Mouse (Mus musculus) thymus, postnatal 0 days (tissue): Measurements from ENCODE around the gene Nr4a2. TPM values are rescaled to one million over a fixed set of nuclear protein-coding genes. Genes with fewer than 3 reads are reported as not detected.

Experiments used
- DNase-seq: peaks from one replicate; pipeline ENCODE4 v3.0.0-alpha.2; 2015; ENCODE audit warnings: low spot score
- polyA plus RNA-seq: library from polyadenylated mRNA; unstranded; fragments of >200 nt; fragmentation: Nextera tagmentation; extraction: Ambion mirVana; gene quantifications from 2 replicates; pipeline ENCODE4 v1.2.1, GENCODE M21; 2015

Gene Nr4a2
- 0.71 and 0.85 TPM in 2 replicates for polyA plus RNA-seq

DNA sequence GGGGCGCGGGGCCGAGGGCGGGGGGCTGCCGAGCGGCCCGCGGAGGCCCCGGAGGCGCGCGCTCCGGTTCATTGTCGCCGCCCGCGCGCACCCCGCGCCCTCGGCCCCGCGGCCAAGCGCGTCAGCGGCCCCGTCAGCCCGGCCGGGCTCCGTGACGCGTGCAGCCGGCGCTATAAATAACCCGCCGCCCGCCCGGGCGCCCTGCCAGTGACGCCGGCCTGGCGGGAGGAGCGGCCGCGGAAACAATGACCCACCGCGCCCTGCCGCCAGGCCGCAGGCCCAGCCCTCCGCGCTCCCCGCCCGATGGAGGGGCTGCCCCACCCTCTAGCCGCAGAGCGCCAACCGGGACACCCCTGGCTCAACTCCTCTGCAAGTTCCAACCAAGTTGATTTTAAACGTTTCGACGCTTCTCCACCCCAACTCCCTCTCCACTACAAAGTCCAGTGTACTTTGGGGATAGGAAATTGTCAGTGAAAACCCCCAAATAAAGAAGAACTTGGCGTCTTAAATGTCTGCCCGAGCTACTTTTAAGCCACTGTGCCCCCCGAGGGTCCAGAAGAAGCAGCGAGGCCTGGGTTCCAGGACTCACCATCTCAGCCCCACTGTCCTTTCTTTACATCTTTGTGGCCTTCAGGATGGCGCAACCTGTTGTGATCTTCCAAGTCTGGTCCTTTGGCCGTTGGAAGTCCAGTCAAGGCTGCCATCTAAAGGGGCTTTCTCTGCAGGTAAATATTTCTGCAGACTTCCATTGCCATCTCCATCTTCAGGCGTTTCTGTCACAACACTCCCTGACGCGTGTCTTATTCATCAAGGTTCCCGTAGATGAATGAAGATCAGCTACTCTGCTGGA lies at the start of gene Nr4a2:
Gene Nr4a2, minus strand, starts transcription at position 13 of the 850 bp plus-strand sequence.
- peak; percentile 16 for DNase-seq

DNA sequence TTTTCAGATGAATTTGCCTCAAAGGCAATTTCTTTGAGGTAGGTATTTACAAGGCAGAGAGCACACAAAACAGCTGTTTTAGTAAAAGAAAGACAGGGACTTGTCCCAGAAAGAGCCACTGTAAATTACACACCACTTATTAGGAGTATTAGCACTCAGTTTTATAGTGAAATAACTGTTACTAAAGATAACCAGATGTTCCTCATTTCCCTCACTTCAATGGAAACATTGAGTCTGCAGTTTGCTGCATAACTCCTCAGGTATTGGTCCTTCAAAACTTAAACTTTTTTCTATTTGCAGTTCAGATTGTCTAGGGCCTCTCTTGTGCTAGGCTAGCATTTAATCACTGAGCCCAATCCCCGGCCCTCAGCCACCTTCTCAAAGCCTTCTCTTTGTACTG lies 41.6 kb upstream of the Nr4a2 start:
- DNase-seq: no peak

DNA sequence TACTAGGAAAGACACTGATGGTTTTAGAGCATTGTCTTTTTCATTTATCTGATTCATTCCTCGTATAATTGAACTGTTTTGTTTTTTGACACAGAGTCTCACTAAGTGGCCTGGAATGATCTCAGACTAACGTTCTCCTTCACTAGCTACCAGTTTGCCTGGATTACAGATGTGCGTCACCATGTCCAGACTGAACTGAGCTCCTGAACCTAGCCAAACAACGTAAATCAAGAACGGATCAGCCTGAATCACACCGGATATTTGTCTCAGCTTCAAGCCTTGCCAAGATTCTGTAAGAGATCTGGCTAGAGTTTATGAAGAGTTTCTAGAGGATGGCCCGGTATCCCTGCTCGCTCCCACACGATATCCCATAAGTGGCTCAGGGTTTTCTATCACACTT lies 33.0 kb upstream of the Nr4a2 start:
- DNase-seq: no peak

DNA sequence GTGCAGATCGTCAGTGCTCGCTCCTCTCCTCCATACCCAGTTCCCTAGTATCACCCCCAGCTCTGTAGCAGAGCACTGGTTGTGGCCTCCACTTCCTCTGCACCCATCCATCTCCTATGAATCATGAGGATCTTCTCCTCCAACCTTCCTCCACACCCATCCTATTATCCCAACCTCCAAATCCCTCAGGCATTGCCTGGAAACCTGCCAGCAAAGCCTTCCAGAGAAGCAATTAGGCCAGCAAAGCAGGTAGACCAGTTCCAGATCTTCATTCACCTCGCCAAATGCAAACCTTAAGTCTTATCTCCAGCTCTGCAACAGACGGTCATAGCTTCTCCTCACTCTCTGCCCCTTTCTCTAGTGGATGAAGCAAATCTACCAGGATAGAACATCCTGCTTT lies 26.0 kb upstream of the Nr4a2 start:
- DNase-seq: no peak

DNA sequence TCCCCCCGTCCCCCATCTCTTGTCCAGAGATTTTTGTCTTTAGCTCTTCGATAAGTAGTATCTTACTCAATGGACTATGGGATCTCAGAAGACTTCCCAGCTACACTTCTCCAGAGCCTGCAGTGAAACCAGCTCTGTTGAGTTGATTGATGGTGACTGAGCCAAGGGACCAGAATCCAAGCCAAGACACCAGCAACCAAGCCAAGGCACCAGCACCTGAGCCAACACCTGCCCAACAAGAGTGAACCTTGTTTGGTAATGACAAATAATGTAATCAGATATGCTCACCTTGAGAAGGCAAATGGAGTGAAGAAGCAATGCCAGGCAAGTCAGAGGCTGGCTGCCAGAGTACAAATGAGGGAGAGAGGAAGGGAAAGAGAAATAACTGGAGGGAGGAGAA lies 24.4 kb upstream of the Nr4a2 start:
- DNase-seq: no peak

DNA sequence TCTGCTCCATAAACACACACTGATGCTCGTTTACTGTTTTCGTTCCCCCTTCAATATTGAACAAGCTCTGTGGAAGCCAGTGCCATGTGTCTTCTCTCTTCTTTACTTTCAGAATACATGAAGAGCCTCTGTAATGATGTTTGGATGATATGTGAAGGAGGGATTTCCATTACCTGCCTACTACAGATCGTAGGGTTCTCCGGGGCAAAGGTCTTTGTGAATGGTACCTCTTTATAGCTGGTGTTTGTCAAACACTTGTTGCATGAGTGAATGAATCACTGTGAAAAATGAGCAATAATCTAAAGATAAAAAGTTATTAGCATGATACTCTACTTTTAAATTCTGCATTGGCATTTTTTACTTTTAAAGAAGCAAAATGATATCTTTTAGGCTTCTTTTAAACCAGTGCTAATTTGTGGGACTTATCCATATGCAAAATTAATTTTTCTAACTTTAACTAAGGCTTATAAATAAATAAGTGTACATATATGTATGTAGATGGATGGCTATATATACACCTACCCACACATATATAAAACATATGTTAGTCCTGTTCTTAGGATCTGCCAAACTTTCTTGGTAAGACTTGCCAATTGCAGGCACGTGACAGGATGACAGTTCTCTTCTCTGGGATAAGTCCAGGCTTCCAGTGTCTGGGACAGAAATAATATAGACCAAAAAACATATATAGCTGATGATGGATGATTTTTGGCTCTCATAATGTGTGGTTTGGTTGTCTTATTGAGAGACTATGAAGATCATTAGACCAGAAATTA lies 22.0 kb upstream of the Nr4a2 start:
- no peak for DNase-seq

DNA sequence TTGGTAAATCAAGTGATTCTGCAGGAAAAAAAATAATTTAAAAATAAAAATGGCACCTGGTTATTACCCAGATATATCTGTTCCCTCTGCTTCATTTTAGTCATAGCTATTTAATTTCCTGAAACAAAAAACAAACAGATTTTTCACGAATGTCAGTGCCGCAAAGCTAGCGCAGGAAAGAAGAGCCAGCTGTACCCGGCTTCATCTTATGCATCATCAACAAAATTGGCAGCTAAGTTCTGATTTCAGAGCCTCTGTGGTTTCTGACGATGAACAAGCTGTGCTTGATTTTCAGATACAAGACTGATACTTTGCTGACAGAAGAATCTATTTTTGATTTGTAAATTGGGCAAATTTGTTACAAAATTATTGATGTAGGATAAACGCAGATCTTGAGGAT lies 14.8 kb upstream of the Nr4a2 start:
- no peak for DNase-seq

DNA sequence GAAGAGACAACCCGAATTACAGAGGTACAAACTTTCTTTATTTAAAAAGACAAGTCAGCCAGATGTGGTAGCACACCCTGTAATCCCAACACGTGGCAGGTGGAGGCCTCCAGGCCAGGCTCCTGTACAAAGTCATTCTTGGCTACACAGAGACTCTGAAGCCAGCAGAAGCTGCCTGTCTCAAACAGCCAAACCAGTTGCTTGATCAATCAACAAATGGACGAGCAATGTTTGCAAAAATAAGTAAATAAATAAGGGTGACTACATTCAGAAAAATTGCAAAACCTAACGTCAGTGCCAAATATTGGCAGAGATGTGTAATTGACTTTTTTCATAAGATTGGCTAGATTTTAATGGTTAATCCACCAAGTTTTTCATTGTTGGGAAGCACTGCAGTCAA lies 3.7 kb upstream of the Nr4a2 start:
- DNase-seq: no peak

DNA sequence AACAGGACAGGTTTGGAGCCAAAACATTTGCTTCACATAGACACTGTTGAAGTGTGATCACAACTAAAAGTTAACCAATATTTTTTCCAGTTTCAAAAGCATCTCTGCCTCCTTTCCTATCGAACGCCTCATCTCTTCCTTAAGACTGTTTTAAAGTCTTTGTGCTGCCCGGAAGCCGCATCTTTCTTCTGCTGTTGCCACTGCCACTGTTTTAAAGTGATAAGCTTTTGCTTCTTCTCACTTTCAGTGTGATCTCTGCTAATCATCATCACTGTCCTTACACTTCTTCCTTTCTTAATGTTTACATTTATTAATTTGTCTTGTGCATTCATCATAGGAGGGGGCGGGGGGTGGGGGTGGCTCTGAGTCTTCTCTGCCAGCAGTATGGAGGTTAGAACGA lies 2.1 kb upstream of the Nr4a2 start:
- no peak for DNase-seq

DNA sequence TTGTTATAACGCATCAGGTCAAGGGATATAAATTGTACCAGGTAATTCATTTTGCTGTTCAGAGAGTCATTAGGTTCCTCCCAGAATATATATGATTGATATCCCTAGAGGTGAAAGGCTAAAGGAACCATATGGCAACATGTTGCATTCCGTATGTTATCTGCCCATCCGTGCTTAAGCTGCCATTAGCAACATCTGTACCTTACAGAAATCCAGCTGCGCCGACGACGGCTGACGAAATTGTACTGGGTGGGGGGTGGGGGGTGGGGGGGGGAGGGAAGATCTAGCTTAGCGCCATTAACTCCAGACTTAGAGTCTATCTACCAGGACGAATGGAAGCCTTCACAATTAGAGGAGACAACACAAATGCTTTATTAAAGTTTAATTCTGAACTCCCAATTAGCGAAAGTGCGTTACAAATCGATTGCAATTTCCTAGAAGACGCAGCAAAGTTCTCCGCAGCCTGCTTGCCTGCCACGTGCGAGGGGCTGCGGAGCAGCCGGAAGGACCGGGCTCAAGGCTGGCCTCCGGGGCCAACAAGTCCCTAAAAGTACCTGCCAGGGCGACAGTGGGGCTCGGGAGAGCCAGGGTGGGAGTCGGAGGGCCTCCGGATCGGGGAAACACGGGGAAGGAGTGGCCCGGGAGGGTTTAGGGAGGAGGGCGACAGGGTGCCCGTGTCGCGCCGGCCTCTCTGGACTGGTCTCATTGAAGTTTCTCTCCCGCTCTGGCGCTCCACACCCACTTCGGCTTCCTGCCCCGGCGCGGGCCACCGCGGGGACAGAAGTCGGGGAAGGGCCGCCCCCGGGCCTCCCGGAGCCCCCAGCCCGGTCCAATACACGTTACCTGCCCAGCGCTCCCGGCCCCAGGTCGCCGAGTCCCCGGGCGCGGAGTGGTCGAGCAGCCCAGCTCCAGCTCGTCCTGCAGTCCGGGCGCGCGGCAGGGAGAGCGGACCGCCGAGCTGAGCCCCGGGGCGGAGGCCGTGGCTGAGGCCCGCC lies 520 bp downstream of the Nr4a2 start:
- peak; percentile 33 for DNase-seq

DNA sequence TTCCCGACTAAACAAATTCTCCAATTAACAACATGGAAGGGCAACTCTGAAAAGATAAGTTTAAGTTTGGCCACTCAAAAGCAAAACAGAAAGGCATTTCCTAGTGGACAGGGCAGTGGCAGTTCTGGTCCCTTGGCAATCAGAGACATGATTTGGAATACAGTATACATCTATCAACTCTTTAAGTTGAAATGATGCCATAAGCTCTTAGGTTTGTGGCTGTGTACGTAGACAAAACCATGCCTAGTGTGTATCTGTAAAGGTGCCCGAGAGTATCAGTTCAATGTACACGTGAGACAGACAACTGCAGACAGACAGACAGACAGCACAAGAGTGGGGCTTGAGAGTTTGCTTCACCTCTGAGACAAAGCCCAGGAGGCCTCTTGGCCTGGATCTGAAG lies 2.7 kb downstream of the Nr4a2 start:
- DNase-seq: no peak

DNA sequence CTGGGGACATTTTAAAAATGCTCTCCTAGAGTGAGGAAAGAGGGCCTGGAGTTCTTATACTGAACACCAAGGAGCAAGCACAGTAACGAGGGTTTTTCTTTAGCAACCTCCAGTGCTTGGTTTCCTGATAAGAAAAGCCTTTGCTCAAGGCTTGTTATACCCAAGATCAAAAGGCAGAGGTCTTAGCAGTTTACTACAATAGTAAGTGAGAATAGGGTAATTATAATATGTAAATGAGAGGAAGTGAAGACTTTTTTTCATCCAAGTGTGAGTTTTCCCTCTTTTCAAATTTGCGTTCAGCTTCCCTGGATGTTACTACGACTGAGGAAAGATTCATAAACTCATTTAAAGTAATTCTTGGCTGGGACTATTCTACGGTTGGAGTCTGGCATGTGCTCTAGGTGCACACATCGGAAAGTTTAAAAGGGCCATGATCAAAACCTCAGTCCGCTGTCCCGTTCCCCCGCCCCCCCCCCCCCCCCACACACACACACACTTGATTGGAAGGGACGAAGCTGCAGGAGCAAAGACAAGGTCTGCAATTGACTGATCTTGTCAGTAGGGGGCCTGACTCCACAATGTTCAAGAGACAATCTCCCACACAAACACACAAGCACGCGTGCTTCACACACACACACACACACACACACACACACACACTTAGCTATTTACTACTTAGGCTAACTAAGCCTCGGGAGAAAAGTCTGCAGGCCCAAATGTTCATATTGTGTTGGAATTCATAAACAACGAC lies 6.4 kb downstream of the Nr4a2 start:
- DNase-seq: peak; percentile 71

DNA sequence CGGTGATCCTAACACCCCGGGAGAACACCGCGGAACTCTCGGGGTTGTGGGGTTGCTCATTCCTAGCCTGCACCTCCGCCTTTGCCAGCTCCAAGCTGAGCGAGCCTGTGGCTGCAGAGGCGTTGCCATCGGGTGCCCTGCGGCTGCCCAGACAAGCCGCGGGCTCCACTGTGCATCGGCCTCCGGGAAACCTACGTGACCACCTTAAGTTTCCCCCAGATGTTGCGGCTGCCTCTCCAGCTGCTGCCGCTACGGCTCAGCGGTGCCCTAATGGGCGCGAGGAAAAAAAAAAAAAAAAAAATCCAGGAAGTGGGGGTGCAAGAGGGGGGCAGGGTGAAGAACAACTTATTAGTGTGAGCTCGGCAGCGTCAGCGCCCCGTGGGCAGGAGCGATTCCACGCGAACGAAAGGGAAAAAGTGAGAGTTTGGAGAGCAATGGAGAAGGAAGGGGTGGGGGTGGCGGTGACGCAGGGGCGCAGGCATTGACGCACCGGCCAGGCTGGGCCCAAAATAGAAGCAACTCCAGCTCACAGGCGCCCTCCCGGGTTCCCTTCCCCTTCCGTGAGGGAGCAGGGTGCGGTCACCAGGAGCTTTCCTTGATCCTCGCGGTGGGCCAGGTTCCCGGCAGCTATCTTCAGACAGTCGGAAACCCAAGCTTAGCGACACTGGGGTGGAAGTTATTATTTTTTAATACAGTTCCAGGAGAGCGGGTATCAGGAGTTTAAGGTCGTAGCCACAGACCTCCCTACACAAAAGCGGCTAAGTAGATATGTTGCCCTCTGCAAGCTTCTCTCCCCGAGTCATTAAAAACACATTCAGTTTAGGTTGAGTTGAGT lies 7.2 kb downstream of the Nr4a2 start:
- DNase-seq: peak; percentile 47

DNA sequence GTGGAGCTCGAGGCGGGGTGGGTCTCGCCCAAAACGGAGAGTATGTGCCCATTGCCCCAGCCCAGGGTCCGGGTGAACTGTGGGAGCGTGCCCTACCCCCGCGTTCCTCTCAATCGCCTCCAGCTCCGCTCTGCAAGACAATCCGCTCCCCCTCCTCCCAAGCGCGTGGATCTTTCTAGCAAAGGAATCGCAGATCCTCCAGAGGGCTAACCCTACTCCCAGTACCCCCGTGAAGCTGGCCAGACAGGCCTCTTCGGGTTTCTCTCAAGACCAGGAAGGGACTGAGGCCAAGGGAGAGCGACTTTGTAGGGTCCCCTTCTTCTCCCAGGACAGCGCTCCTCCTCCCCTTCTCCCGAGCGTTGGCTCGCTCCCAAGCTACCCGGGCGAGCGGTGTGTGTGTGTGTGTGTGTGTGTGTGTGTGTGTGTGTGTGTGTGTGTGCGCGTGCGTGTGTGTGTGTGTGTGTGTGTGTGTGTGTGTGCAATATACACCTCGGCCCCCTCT lies 7.9 kb downstream of the Nr4a2 start:
- DNase-seq: peak; percentile 39

DNA sequence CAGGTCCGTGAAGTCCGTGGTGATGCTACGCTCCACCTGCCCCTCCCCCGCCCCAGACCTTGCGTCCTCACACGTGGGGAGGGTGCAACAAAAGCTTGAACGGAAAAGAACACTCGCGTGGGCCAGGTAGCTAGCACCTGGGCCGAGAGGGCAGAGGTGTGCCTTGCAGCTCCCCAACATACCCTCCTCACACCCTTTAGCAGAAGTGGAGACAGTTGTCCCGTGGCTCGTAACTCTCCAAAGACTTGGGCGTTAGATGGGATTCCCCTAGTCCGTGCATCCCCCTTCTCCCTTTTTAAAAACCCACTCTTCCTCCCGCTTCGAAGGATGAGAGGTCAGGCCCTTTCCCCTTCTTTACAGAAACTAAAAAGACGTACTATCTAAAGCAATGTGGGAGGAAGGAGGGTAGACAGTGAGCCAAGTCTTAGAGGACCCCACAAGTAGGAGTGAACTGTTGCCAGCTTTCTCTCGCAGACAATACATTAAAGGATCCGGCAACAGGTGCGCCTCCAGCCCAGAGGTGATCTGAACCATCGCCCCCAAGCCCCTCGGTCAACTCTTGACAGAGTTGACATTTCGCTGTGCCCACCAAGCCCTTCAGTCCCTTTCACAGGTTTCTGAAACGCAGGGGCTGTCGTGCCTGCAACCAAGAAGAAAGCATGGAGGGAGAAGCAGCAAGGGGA lies 8.5 kb downstream of the Nr4a2 start:
- no peak for DNase-seq

DNA sequence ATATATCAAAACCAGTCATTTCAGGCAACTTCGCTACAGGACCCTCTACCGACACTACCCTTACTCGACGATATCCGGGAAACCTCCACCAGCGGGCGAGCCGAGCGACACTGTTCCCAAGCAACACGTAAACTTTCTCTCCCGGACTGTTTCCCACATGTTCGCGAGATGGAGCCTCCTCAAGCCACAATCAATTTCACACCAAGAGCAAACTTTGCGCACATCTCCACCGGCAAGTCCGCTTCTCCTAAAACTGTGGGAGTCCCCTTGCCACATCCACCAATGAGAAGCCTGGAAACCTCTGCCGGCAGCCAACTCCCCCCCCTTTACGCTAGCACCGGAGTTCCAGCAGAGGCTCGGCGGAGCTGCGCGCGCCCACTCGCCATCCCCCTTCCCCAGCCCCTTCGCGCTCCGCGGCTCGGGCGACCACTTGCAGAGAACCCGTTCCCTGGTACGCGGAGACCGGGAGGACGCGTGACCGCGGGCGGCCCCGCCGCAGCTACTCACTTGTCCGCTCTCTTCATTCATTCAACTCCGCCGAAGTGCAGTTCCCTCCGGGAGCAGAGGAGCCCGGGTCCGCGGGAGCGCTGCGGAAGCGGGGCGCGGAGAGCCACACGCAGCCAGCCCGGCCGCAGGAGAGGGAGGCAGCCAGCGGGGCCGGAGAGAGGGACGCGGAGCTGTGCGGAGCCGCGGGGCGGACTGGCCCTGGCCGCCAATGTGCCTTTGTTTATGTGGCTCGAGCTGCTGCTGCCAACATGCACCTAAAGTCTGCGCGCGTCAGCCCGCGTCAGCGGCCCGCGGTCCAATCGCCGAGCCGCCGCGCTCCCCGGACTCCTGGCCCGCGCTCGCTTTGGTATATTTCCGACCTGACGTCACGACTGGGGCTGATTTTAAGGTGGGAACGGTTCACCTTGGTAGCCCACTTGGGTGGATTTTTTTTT lies 9.3 kb downstream of the Nr4a2 start:
- DNase-seq: peak; percentile 68

DNA sequence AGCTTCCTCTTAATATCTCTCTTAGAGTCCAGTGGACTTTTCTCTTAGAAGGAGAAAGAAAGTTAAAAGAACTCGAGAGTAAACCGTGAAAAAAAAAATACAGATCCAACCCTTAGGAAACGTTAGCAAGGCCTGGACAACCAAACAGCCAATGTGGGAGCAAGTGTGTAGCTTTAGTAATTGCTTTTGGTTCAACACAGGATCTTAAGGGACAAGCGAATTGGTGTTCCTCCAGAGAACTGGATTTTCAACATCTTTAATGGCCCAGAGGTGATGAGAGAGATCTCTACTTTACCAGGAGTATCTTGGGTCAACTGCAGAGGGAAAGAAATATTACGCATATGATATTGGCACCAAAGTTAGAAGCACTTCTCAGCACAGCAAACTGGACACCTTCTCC lies 10.4 kb downstream of the Nr4a2 start:
- no peak for DNase-seq

DNA sequence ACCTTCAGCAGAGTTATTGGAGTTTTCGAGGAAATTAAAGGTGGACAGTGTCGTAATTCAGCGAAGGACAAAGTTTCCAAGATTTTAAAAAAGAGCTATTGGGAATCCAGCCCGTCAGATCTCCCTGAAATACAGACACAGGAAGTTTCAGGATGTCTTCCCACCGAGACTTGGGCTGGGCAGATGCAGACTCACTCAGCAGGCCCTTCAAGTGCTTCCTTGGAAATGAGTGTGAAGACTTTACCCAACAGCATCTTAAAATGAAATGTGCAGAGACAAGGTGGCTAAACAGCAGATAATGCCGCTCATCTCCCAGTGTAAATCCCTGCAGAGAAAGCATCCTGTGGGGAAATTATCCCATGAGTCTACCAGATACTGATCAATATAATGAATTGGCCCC lies 10.9 kb downstream of the Nr4a2 start:
- DNase-seq: no peak
